Comparison of ENCODE assay signal across 14 mouse cellular contexts in the genomic region with DNA sequence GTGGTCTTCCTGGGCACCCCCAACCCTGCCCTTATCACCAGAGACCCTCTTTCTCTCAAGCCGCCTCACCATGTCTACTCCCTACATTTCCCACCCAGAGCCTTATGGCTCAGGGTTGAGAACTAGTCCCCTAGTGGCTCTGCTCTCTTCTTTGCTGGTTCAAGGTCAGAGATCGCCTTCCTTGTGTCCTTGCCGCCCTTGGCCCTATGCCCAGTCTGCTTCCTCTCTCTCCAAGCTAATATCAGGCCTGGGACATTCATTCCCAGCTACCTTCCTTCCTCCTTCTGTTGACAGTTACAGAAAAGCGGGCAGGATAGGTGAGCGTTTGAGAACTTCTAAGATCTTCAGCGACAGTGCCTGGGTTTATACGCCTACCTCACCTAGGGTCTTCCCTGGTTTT. TPM values are rescaled to one million over a fixed set of nuclear protein-coding genes. Genes with fewer than 3 reads are reported as not detected.
A peak's percentile ranks its signal among the peaks of the same experiment; 100 is the strongest.
DNase-seq lines count a peak whose midpoint lies in the region; ATAC-seq and TF ChIP-seq lines count a peak whose summit lies in the region.
"Had no signal": no experiment of that assay in that cellular context is flagged by ENCODE, and none has a peak within 500 bp of the region (broad histone marks: within the 10 kb centered on the region; RNA-seq: fewer than 3 reads in every experiment).

No protein-coding gene starts in this region.

- TF ChIP-seq EP300 in heart, postnatal 0 days (IDR thresholded peaks at IDR 0.05; ENCODE audit: low read depth) = no peak

- 27% methylated on average over 7 of the region's 7 CpGs for WGBS in heart, postnatal 0 days

- H3K4me1 ChIP-seq in heart, postnatal 0 days (ENCODE audit: control insufficient read depth, insufficient read depth) = peaks cover 12% of the 10 kb centered on the region
- H3K4me1 ChIP-seq: midbrain, embryonic 10.5 days had no signal

- H3K27me3 ChIP-seq in heart, postnatal 0 days (ENCODE audit: control insufficient read depth, insufficient read depth, low read length) = no peaks in the 10 kb centered on the region

- no peak overlapping the region for H3K4me3 ChIP-seq in heart, postnatal 0 days (ENCODE audit: low read depth, low read length)
- H3K4me3 ChIP-seq: midbrain, embryonic 10.5 days had no signal

- no peak for ATAC-seq in heart, postnatal 0 days (ENCODE audit: insufficient read depth, low read depth)
- ATAC-seq: hindbrain, embryonic 16.5 days had no signal

- no peaks in the 10 kb centered on the region for H3K36me3 ChIP-seq in heart, postnatal 0 days (replicated peaks; ENCODE audit: control insufficient read depth, insufficient read depth, low read length)
- H3K36me3 ChIP-seq: midbrain, embryonic 10.5 days had no signal

- H3K9me3 ChIP-seq in heart, postnatal 0 days (replicated peaks; ENCODE audit: control insufficient read depth, low read length) = no peaks in the 10 kb centered on the region
- H3K9me3 ChIP-seq: midbrain, embryonic 10.5 days had no signal

- no peak overlapping the region for H3K4me2 ChIP-seq in heart, postnatal 0 days (ENCODE audit: low read depth, low read length)

- DNase-seq in heart, postnatal 0 days (ENCODE audit: low spot score) = peak; percentile 46
- no peak for DNase-seq in heart, adult 11 months
- peak; percentile 32 for DNase-seq in ES-CJ7 (ENCODE audit: low read depth, low spot score)
- DNase-seq in adrenal gland, postnatal 25 days = peak; percentile 86
- peak; percentile 49 to 74 for DNase-seq in kidney, postnatal 36 days
- no peak for DNase-seq in urinary bladder, adult 18-20 months (ENCODE audit: low spot score in 2 of 2)
- DNase-seq in layer of hippocampus, adult 9-11 months = no peak
- no peak for DNase-seq in gastrocnemius, postnatal 10 days
- DNase-seq: cerebellum, adult 9-10 months; right cerebral cortex, postnatal 25 days had no signal

- H3K9ac ChIP-seq in heart, postnatal 0 days (replicated peaks; ENCODE audit: low read depth, low read length) = no peak overlapping the region

- no peak overlapping the region for H3K27ac ChIP-seq in heart, postnatal 0 days (ENCODE audit: low read depth)
- H3K27ac ChIP-seq: midbrain, embryonic 10.5 days had no signal

- no peak; the same call in 1 of the 2 replicates for TF ChIP-seq CTCF in heart, postnatal 0 days (IDR thresholded peaks at IDR 0.05; ENCODE audit: low read depth)

RNA-seq across cellular contexts. Expression of a gene that starts 2.8 kb away (rescaled TPM):
- total RNA-seq in heart, postnatal 0 days (2014; rRNA removed; ENCODE audit: low replicate concordance) = not detected in 2 replicates
- 0.04 and 0.05 TPM in 2 replicates for polyA plus RNA-seq in heart, postnatal 0 days (2015; fragmentation: Nextera tagmentation; extraction: Ambion mirVana)
- total RNA-seq in adrenal gland, postnatal 25 days (2021) = 0.33 and 1.1 TPM in 2 replicates
- total RNA-seq in gastrocnemius, postnatal 10 days (2021) = under 1 TPM; 0.21 to 0.54 TPM
- total RNA-seq: gastrocnemius, adult 8-10 months had no signal

RNA-seq across cellular contexts. Expression of a gene that starts 16.6 kb away (rescaled TPM):
- total RNA-seq in heart, postnatal 0 days (2014; rRNA removed; ENCODE audit: low replicate concordance) = not detected in 2 replicates
- 0.23 and 0.25 TPM in 2 replicates for polyA plus RNA-seq in heart, postnatal 0 days (2015; fragmentation: Nextera tagmentation; extraction: Ambion mirVana)
- not detected in 2 replicates for total RNA-seq in adrenal gland, postnatal 25 days (2021)
- under 1 TPM in 1 of 2 experiments, not detected in 1; 0.38 TPM for total RNA-seq in gastrocnemius, postnatal 10 days (2021)
- total RNA-seq: gastrocnemius, adult 8-10 months had no signal
- polyA plus RNA-seq: midbrain, embryonic 10.5 days; testis, adult 2 months had no signal

RNA-seq across cellular contexts. Expression of a gene that starts 31.6 kb away (rescaled TPM):
- 5.2 and 5.8 TPM in 2 replicates for total RNA-seq in heart, postnatal 0 days (2014; rRNA removed; ENCODE audit: low replicate concordance)
- 0.94 and 1.1 TPM in 2 replicates for polyA plus RNA-seq in heart, postnatal 0 days (2015; fragmentation: Nextera tagmentation; extraction: Ambion mirVana)
- 12.3 and 13.5 TPM in 2 replicates for total RNA-seq in adrenal gland, postnatal 25 days (2021)
- total RNA-seq in gastrocnemius, postnatal 10 days (2021) = 1 to 10 TPM; 5.9 to 6.0 TPM

RNA-seq across cellular contexts. Expression of a gene that starts 39.4 kb away (rescaled TPM):
- 15.3 and 17.0 TPM in 2 replicates for total RNA-seq in heart, postnatal 0 days (2014; rRNA removed; ENCODE audit: low replicate concordance)
- 4.0 and 5.3 TPM in 2 replicates for polyA plus RNA-seq in heart, postnatal 0 days (2015; fragmentation: Nextera tagmentation; extraction: Ambion mirVana)
- 19.0 and 21.7 TPM in 2 replicates for total RNA-seq in adrenal gland, postnatal 25 days (2021)
- 10 to 100 TPM in 1 of 2 experiments, 1 to 10 TPM in 1; 7.0 to 13.2 TPM for total RNA-seq in gastrocnemius, postnatal 10 days (2021)

RNA-seq across cellular contexts. Expression of a gene that starts 41.0 kb away (rescaled TPM):
- total RNA-seq in heart, postnatal 0 days (2014; rRNA removed; ENCODE audit: low replicate concordance) = 10.0 and 16.0 TPM in 2 replicates
- polyA plus RNA-seq in heart, postnatal 0 days (2015; fragmentation: Nextera tagmentation; extraction: Ambion mirVana) = 4.2 and 4.5 TPM in 2 replicates
- total RNA-seq in adrenal gland, postnatal 25 days (2021) = 9.6 and 13.7 TPM in 2 replicates
- total RNA-seq in gastrocnemius, postnatal 10 days (2021) = 1 to 10 TPM; 2.8 to 5.3 TPM

Comparison
In these comparisons a context has a peak if more than half of its experiments do, and no peak if none do; other contexts are left out.
1. DNase-seq: peak in heart, postnatal 0 days (single experiment), ES-CJ7 (single experiment), adrenal gland, postnatal 25 days (single experiment) and kidney, postnatal 36 days (2 of 2); none in heart, adult 11 months (single experiment), urinary bladder, adult 18-20 months (0 of 2), layer of hippocampus, adult 9-11 months (single experiment) and gastrocnemius, postnatal 10 days (single experiment).